Mouse (Mus musculus) neural tube, embryonic 11.5 days (tissue): Measurements from ENCODE around the gene Stx17. TPM values are rescaled to one million over a fixed set of nuclear protein-coding genes. Genes with fewer than 3 reads are reported as not detected.

Experiments
- ATAC-seq: fragments of 200-750 bp; cut with Nextera tagmentation; 2 replicates; pipeline ENCODE4 v1.8.0; 2017; ENCODE audit warnings: moderate number of reproducible peaks, mild to moderate bottlenecking, moderate TSS enrichment, moderate library complexity; ENCODE audit not compliant: insufficient read depth, low FRiP score, low TSS enrichment
- DNase-seq: peaks from one replicate; pipeline ENCODE4 v3.0.0-alpha.2; 2015; ENCODE audit warnings: low spot score
- H3K27ac ChIP-seq: fragments of 300-500 bp; sonication (generic); 2 replicates; pipeline ENCODE4 v1.5.1; 2014; ENCODE audit warnings: low read depth, mild to moderate bottlenecking, low read length
- H3K27me3 ChIP-seq: fragments of 300-500 bp; sonication (generic); 2 replicates; pipeline ENCODE4 v1.6.1; 2014; ENCODE audit warnings: mild to moderate bottlenecking, low read length, mixed read lengths; ENCODE audit not compliant: control insufficient read depth, insufficient read depth
- H3K36me3 ChIP-seq: fragments of 300-500 bp; sonication (generic); 2 replicates; pipeline ENCODE4 v1.6.1; 2014; ENCODE audit warnings: mild to moderate bottlenecking, low read length, moderate library complexity, mixed read lengths; ENCODE audit not compliant: control insufficient read depth, insufficient read depth
- H3K4me1 ChIP-seq: fragments of 300-500 bp; sonication (generic); 2 replicates; pipeline ENCODE4 v1.6.1; 2014; ENCODE audit warnings: low read length, mixed read lengths; ENCODE audit not compliant: control insufficient read depth, insufficient read depth
- H3K4me2 ChIP-seq: fragments of 300-500 bp; sonication (generic); 2 replicates; pipeline ENCODE4 v1.6.1; 2014; ENCODE audit warnings: low read depth, mild to moderate bottlenecking, moderate library complexity
- H3K4me3 ChIP-seq: fragments of 300-500 bp; sonication (generic); 2 replicates; pipeline ENCODE4 v1.5.1; 2014; ENCODE audit warnings: low read depth, low read length
- H3K9ac ChIP-seq: fragments of 300-500 bp; sonication (generic); 2 replicates; pipeline ENCODE4 v1.6.1; 2014; ENCODE audit warnings: mild to moderate bottlenecking, low read length
- H3K9me3 ChIP-seq: fragments of 300-500 bp; sonication (generic); 2 replicates; pipeline ENCODE4 v1.6.1; 2016; ENCODE audit warnings: low read length; ENCODE audit not compliant: control insufficient read depth
- WGBS: fragments of 180-500 bp; shearing (Covaris S2); extraction: QIAGEN DNeasy Blood & Tissue Kit; methylation state at CpG from one replicate; pipeline ENCODE4 v1.1.7; 2014; 5-methylcytosine and 5-hydroxymethylcytosine counted together
- polyA plus RNA-seq: library from polyadenylated mRNA; unstranded; fragments of >200 nt; fragmentation: Nextera tagmentation; extraction: Ambion mirVana; gene quantifications from 2 replicates; pipeline ENCODE4 v1.2.1, GENCODE M21; 2014

The Stx17 gene
- polyA plus RNA-seq, 1 experiment from 2014 or later, result 21.0 TPM

GRCm38 (mm10) chr4:48131606-48132005, 6.9 kb downstream of the Stx17 start:
- no peak overlapping the region for H3K27ac ChIP-seq
- no peaks in the 10 kb centered on the region for H3K27me3 ChIP-seq
- WGBS, result 98% methylated on average over 9 of the region's 9 CpGs
- ATAC-seq (no peak), DNase-seq (no peak)
- H3K9me3 ChIP-seq, result no peaks in the 10 kb centered on the region
- H3K4me2 ChIP-seq, result no peak overlapping the region
- H3K4me1 ChIP-seq, result no peaks in the 10 kb centered on the region
- H3K4me3 ChIP-seq, result no peak overlapping the region
- H3K9ac ChIP-seq, result no peak overlapping the region
- H3K36me3 ChIP-seq, result no peaks in the 10 kb centered on the region; the same call in 1 of the 2 replicates

GRCm38 (mm10) chr4:48132721-48133120, 8.0 kb downstream of the Stx17 start:
- WGBS, result 92% methylated on average over 3 of the region's 3 CpGs
- no peak for DNase-seq
- Histone ChIP-seq H3K4me1 (no peaks in the 10 kb centered on the region), H3K9ac (no peak overlapping the region), H3K36me3 (no peaks in the 10 kb centered on the region; the same call in 1 of the 2 replicates), H3K27ac (no peak overlapping the region), H3K4me2 (no peak overlapping the region), H3K27me3 (no peaks in the 10 kb centered on the region), H3K4me3 (no peak overlapping the region), H3K9me3 (no peaks in the 10 kb centered on the region)
- ATAC-seq, result no peak

- DNase-seq (no peak), ATAC-seq (no peak)
Observed at GRCm38 (mm10) chr4:48149492-48149891, 24.8 kb downstream of the Stx17 start.

GRCm38 (mm10) chr4:48153229-48153628, 28.5 kb downstream of the Stx17 start:
- Histone ChIP-seq H3K9ac (no peak overlapping the region), H3K27ac (no peak overlapping the region), H3K36me3 (no peaks in the 10 kb centered on the region), H3K27me3 (no peaks in the 10 kb centered on the region), H3K4me2 (no peak overlapping the region), H3K4me1 (no peaks in the 10 kb centered on the region), H3K4me3 (no peak overlapping the region), H3K9me3 (no peaks in the 10 kb centered on the region)
- WGBS, result 87% methylated on average over 5 of the region's 5 CpGs
- no peak for ATAC-seq
- DNase-seq, result no peak

More at GRCm38 (mm10) chr4:48149492-48149891, 24.8 kb downstream of the Stx17 start:
- H3K9me3 ChIP-seq, result no peaks in the 10 kb centered on the region
- H3K4me2 ChIP-seq, result no peak overlapping the region
- H3K36me3 ChIP-seq, result no peaks in the 10 kb centered on the region
- H3K27me3 ChIP-seq, result no peaks in the 10 kb centered on the region
- H3K4me3 ChIP-seq, result no peak overlapping the region
- 94% methylated on average over 2 of the region's 2 CpGs for WGBS
- no peak overlapping the region for H3K9ac ChIP-seq
- no peak overlapping the region for H3K27ac ChIP-seq
- no peaks in the 10 kb centered on the region for H3K4me1 ChIP-seq

GRCm38 (mm10) chr4:48155864-48156263, 31.1 kb downstream of the Stx17 start:
- Histone ChIP-seq H3K36me3 (no peaks in the 10 kb centered on the region), H3K9me3 (no peaks in the 10 kb centered on the region), H3K4me3 (no peak overlapping the region), H3K4me1 (no peaks in the 10 kb centered on the region), H3K9ac (no peak overlapping the region), H3K4me2 (no peak overlapping the region), H3K27me3 (no peaks in the 10 kb centered on the region), H3K27ac (no peak overlapping the region)
- DNase-seq (no peak), ATAC-seq (no peak)
- 65% methylated on average over 1 of the region's 1 CpGs for WGBS

GRCm38 (mm10) chr4:48160386-48160785, 35.7 kb downstream of the Stx17 start:
- no peaks in the 10 kb centered on the region for H3K36me3 ChIP-seq
- H3K27me3 ChIP-seq, result no peaks in the 10 kb centered on the region
- H3K9ac ChIP-seq, result no peak overlapping the region
- H3K27ac ChIP-seq, result no peak overlapping the region
- H3K9me3 ChIP-seq, result no peaks in the 10 kb centered on the region
- no peak for ATAC-seq
- 88% methylated on average over 4 of the region's 4 CpGs for WGBS
- no peak overlapping the region for H3K4me3 ChIP-seq
- DNase-seq, result no peak
- H3K4me1 ChIP-seq, result no peaks in the 10 kb centered on the region
- H3K4me2 ChIP-seq, result no peak overlapping the region

- no peaks in the 10 kb centered on the region for H3K27me3 ChIP-seq
- 88% methylated on average over 5 of the region's 5 CpGs for WGBS
- no peaks in the 10 kb centered on the region for H3K4me1 ChIP-seq
Observed at GRCm38 (mm10) chr4:48163851-48164250, 39.1 kb downstream of the Stx17 start.

GRCm38 (mm10) chr4:48175666-48176065, 51.0 kb downstream of the Stx17 start:
- Histone ChIP-seq H3K9ac (no peak overlapping the region), H3K4me3 (no peak overlapping the region), H3K9me3 (no peaks in the 10 kb centered on the region), H3K27me3 (no peaks in the 10 kb centered on the region), H3K4me1 (no peaks in the 10 kb centered on the region), H3K36me3 (no peaks in the 10 kb centered on the region), H3K27ac (no peak overlapping the region), H3K4me2 (no peak overlapping the region)
- 92% methylated on average over 3 of the region's 3 CpGs for WGBS
- ATAC-seq (no peak), DNase-seq (no peak)

More at GRCm38 (mm10) chr4:48163851-48164250, 39.1 kb downstream of the Stx17 start:
- Histone ChIP-seq H3K9ac (no peak overlapping the region), H3K4me3 (no peak overlapping the region), H3K27ac (no peak overlapping the region), H3K9me3 (no peaks in the 10 kb centered on the region), H3K36me3 (no peaks in the 10 kb centered on the region), H3K4me2 (no peak overlapping the region)
- no peak for DNase-seq
- ATAC-seq, result no peak

- Histone ChIP-seq H3K4me2 (no peak overlapping the region), H3K9me3 (no peaks in the 10 kb centered on the region), H3K27me3 (no peaks in the 10 kb centered on the region), H3K27ac (no peak overlapping the region), H3K4me1 (no peaks in the 10 kb centered on the region), H3K4me3 (no peak overlapping the region), H3K36me3 (no peaks in the 10 kb centered on the region), H3K9ac (no peak overlapping the region)
- ATAC-seq (no peak), DNase-seq (no peak)
- WGBS, result 44% methylated on average over 2 of the region's 2 CpGs
Observed at GRCm38 (mm10) chr4:48180922-48181321, 56.2 kb downstream of the Stx17 start.
